Mouse (Mus musculus) limb, embryonic 13.5 days (tissue): Measurements from ENCODE around the gene Itga6. TPM values are rescaled to one million over a fixed set of nuclear protein-coding genes. Genes with fewer than 3 reads are reported as not detected.

Source experiments
- ATAC-seq: fragments of 200-750 bp; cut with Nextera tagmentation; 2 replicates; pipeline ENCODE4 v1.8.0; 2017; ENCODE audit warnings: low read depth, moderate number of reproducible peaks, moderate TSS enrichment; ENCODE audit not compliant: low FRiP score
- H3K27ac ChIP-seq: fragments of 300-500 bp; sonication (generic); 2 replicates; pipeline ENCODE4 v1.5.1; 2015; ENCODE audit warnings: inconsistent platforms, mild to moderate bottlenecking, moderate library complexity
- H3K27me3 ChIP-seq: fragments of 300-500 bp; sonication (generic); 2 replicates; pipeline ENCODE4 v1.6.1; 2015; ENCODE audit warnings: mild to moderate bottlenecking, inconsistent platforms
- H3K36me3 ChIP-seq: fragments of 300-500 bp; sonication (generic); 2 replicates; pipeline ENCODE4 v1.6.1; 2015; ENCODE audit warnings: inconsistent platforms, mild to moderate bottlenecking, moderate library complexity
- H3K4me1 ChIP-seq: fragments of 300-500 bp; sonication (generic); 2 replicates; pipeline ENCODE4 v1.6.1; 2015; ENCODE audit warnings: inconsistent platforms
- H3K4me2 ChIP-seq: fragments of 300-500 bp; sonication (generic); replicated peaks from 2 replicates; pipeline ENCODE4 v1.6.1; 2015; ENCODE audit warnings: inconsistent platforms, mild to moderate bottlenecking, moderate library complexity
- H3K4me3 ChIP-seq: fragments of 300-500 bp; sonication (generic); 2 replicates; pipeline ENCODE4 v1.5.1; 2015; ENCODE audit warnings: moderate library complexity, mild to moderate bottlenecking, inconsistent platforms
- H3K9ac ChIP-seq: fragments of 300-500 bp; sonication (generic); 2 replicates; pipeline ENCODE4 v1.6.1; 2015; ENCODE audit warnings: mild to moderate bottlenecking, inconsistent platforms
- H3K9me3 ChIP-seq: fragments of 300-500 bp; sonication (generic); 2 replicates; pipeline ENCODE4 v1.6.1; 2016; ENCODE audit warnings: inconsistent platforms
- WGBS: fragments of 180-500 bp; shearing (Covaris S2); methylation state at CpG from one replicate; pipeline ENCODE4 v1.1.7; 2015; 5-methylcytosine and 5-hydroxymethylcytosine counted together
- polyA plus RNA-seq: library from polyadenylated mRNA; unstranded; fragments of >200 nt; fragmentation: Nextera tagmentation; extraction: Ambion mirVana; gene quantifications from 2 replicates; pipeline ENCODE4 v1.2.1, GENCODE M21; 2015

The Itga6 gene
- polyA plus RNA-seq, 1 experiment from 2014 or later = 33.9 TPM

- Histone ChIP-seq H3K4me3 (no peak overlapping the region), H3K27ac (no peak overlapping the region), H3K9me3 (no peaks in the 10 kb centered on the region), H3K9ac (no peak overlapping the region), H3K4me1 (no peaks in the 10 kb centered on the region), H3K27me3 (no peaks in the 10 kb centered on the region), H3K36me3 (no peaks in the 10 kb centered on the region), H3K4me2 (no peak overlapping the region)
- ATAC-seq = no peak
- 72% methylated on average over 10 of the region's 10 CpGs for WGBS
Observed at GRCm38 (mm10) chr2:71774246-71774951, 29.0 kb downstream of the Itga6 start.

GRCm38 (mm10) chr2:71775201-71775611 is 29.8 kb downstream of the Itga6 start:
- H3K4me2 ChIP-seq = no peak overlapping the region
- no peaks in the 10 kb centered on the region for H3K27me3 ChIP-seq
- H3K36me3 ChIP-seq = no peaks in the 10 kb centered on the region
- WGBS = 73% methylated on average over 9 of the region's 9 CpGs
- no peak for ATAC-seq
- no peak overlapping the region for H3K27ac ChIP-seq
- H3K4me1 ChIP-seq = no peaks in the 10 kb centered on the region
- H3K9ac ChIP-seq = no peak overlapping the region
- H3K4me3 ChIP-seq = no peak overlapping the region
- H3K9me3 ChIP-seq = no peaks in the 10 kb centered on the region

DNA sequence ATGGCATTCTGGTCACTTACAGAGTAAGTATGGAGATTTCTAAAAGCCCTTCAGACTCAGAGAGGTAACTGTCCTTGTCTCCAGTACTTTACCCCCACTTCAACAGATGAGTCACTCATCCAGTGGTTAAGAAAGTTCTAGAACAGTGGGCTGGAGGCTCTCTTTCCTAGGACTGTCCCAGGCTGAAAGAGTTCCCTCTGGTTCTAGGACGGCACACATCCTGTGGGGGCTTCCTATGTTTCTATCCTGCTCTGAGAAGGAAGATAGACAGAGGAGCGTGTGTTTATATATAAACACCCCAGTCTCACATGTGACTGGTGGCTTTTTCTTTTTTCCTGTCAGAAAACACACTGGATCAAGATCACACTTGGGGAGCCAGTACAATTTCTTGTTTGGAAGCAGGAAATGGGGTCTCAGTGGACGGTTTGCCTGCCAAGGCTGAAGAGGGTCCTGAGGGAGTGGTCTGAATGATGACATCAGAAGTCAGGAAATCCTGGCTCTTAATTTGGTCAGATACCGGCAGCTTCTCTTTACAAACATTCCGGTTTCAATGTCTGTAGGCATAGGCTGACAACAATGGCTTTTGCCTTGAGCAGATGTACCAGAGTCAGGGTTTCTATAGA is 34.0 kb downstream of the Itga6 start:
- no peaks in the 10 kb centered on the region for H3K9me3 ChIP-seq
- no peak overlapping the region for H3K27ac ChIP-seq
- H3K4me3 ChIP-seq = no peak overlapping the region
- no peaks in the 10 kb centered on the region for H3K27me3 ChIP-seq
- WGBS = 72% methylated on average over 5 of the region's 5 CpGs
- H3K4me1 ChIP-seq = no peaks in the 10 kb centered on the region
- no peak for ATAC-seq
- no peak overlapping the region for H3K4me2 ChIP-seq
- H3K36me3 ChIP-seq = no peaks in the 10 kb centered on the region
- H3K9ac ChIP-seq = no peak overlapping the region

GRCm38 (mm10) chr2:71780016-71780415 is 34.6 kb downstream of the Itga6 start:
- no peak overlapping the region for H3K4me2 ChIP-seq
- H3K4me1 ChIP-seq = no peaks in the 10 kb centered on the region
- WGBS = 77% methylated on average over 6 of the region's 6 CpGs
- no peaks in the 10 kb centered on the region for H3K27me3 ChIP-seq
- H3K27ac ChIP-seq = no peak overlapping the region
- ATAC-seq = no peak
- no peak overlapping the region for H3K9ac ChIP-seq
- no peaks in the 10 kb centered on the region for H3K9me3 ChIP-seq
- no peak overlapping the region for H3K4me3 ChIP-seq
- no peaks in the 10 kb centered on the region for H3K36me3 ChIP-seq

DNA sequence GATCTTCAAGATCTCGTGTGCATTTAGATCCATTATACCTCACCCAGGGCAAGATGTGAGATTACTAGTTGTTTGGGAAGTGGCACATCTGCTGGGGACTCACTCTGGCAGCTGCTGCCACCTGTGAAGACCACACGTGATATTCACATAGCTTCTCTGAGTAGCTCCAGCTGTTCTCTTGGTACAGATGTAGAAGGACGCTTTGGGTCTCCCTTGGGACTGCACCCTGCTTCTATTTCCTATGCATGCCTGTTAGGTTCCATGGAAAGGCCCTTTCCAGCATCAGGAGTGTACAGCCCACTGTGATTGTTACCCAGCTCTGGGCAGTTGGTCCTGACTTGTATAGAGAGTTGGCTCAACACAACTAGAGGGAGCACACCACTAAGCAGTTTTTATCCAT is 39.8 kb downstream of the Itga6 start:
- no peak for ATAC-seq
- Histone ChIP-seq H3K36me3 (no peaks in the 10 kb centered on the region), H3K4me2 (no peak overlapping the region), H3K4me3 (no peak overlapping the region), H3K27ac (no peak overlapping the region), H3K4me1 (peaks cover 11% of the 10 kb centered on the region), H3K9me3 (no peaks in the 10 kb centered on the region), H3K27me3 (peaks cover 24% of the 10 kb centered on the region), H3K9ac (no peak overlapping the region)
- 63% methylated on average over 3 of the region's 3 CpGs for WGBS

DNA sequence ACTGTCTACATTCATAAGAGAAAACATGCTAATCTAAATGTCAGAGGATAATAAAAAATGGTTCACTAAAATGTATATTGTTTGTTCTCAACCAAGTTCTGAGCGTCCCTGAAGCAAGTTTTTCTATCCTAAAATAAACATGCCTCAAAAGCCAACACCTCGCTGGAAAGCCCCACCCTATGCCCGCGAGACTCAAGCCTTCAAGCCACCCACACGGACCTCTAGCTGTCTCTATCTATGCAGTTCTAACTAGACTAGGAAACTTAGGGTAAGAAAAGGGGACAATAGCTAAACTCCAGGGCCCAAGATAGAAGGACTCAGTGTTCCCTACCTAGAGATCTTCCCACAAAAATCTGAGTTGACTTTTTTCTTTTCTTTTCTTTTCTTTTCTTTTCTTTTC is 40.6 kb downstream of the Itga6 start:
- H3K4me3 ChIP-seq = no peak overlapping the region

GRCm38 (mm10) chr2:71786591-71787155 is 41.3 kb downstream of the Itga6 start:
- H3K4me2 ChIP-seq = peak overlapping the region; percentile 96
- peaks cover 24% of the 10 kb centered on the region for H3K27me3 ChIP-seq
- no peaks in the 10 kb centered on the region for H3K36me3 ChIP-seq
- peak overlapping the region; percentile 78 for H3K9ac ChIP-seq
- peak overlapping the region; percentile 33; the same call in 1 of the 2 replicates for H3K27ac ChIP-seq
- under 1% methylated on average over 50 of the region's 61 CpGs for WGBS
- no peaks in the 10 kb centered on the region for H3K9me3 ChIP-seq
- H3K4me1 ChIP-seq = peaks cover 11% of the 10 kb centered on the region
- peak overlapping the region; percentile 78 for H3K4me3 ChIP-seq
- ATAC-seq = peak; percentile 84

More for the DNA sequence above, 40.6 kb downstream of the Itga6 start:
- Histone ChIP-seq H3K9ac (no peak overlapping the region), H3K27ac (no peak overlapping the region), H3K9me3 (no peaks in the 10 kb centered on the region), H3K27me3 (peaks cover 24% of the 10 kb centered on the region), H3K4me2 (peak overlapping the region; percentile 96), H3K4me1 (peaks cover 11% of the 10 kb centered on the region), H3K36me3 (no peaks in the 10 kb centered on the region)
- 45% methylated on average over 5 of the region's 5 CpGs for WGBS
- ATAC-seq = no peak

- Histone ChIP-seq H3K9ac (peak overlapping the region; percentile 78), H3K4me2 (peak overlapping the region; percentile 96), H3K27me3 (peaks cover 24% of the 10 kb centered on the region), H3K36me3 (peaks cover 3% of the 10 kb centered on the region), H3K9me3 (no peaks in the 10 kb centered on the region), H3K4me3 (peak overlapping the region; percentile 78), H3K27ac (peak overlapping the region; percentile 33; the same call in 1 of the 2 replicates), H3K4me1 (peaks cover 11% of the 10 kb centered on the region)
- 0% methylated on average over 40 of the region's 40 CpGs for WGBS
- ATAC-seq = peak; percentile 45; the same call in 1 of the 2 replicates
Observed at GRCm38 (mm10) chr2:71787156-71787590, 41.8 kb downstream of the Itga6 start.

DNA sequence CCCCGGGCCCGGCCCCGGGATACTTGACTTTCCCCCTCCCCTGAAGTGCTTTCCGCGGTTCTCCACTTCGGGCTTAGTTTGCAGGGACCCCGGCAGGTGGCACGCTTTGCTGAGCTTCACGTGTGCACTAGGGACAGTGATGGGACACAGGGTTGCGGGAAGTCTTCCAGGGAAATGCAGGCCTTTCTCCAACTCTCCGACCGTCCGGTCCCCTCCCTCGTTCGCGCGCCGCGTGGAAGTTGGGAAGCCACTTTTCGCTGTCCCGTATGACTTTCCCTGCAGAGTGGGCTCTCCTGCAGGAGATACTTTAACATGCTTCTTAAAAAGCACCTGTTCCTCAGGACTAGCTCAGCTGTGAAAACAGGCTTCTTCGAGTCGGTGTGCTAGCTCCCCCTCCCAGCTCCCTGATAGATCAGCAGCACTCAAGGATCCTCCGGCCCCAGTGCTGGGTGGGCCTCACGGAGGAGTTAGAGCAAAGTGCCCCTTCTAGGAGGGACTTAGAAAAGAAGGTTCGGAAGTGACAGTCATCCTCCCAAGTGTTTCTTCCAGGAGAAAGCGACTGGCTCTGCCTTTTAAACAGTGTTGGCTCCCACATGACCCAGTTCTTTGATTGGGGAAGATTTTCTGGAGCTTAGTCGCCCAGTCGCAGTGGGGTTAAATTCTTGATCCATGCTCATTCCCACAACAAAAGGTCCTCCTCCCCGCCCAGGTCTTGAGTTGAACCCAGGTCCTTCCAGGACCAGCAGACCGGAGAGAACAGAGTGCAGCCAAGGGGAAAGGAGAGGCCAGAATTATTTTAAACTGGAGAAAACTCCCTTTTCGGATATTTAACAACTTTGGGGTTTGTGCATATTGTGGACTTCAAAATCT is 42.4 kb downstream of the Itga6 start:
- Histone ChIP-seq H3K4me3 (peak overlapping the region; percentile 78), H3K27me3 (peaks cover 24% of the 10 kb centered on the region), H3K9me3 (no peaks in the 10 kb centered on the region), H3K4me1 (peaks cover 11% of the 10 kb centered on the region), H3K27ac (peak overlapping the region; percentile 33; the same call in 1 of the 2 replicates), H3K4me2 (peak overlapping the region; percentile 96), H3K36me3 (peaks cover 5% of the 10 kb centered on the region), H3K9ac (peak overlapping the region; percentile 78)
- peak; percentile 24; the same call in 1 of the 2 replicates for ATAC-seq
- 3% methylated on average over 32 of the region's 32 CpGs for WGBS

DNA sequence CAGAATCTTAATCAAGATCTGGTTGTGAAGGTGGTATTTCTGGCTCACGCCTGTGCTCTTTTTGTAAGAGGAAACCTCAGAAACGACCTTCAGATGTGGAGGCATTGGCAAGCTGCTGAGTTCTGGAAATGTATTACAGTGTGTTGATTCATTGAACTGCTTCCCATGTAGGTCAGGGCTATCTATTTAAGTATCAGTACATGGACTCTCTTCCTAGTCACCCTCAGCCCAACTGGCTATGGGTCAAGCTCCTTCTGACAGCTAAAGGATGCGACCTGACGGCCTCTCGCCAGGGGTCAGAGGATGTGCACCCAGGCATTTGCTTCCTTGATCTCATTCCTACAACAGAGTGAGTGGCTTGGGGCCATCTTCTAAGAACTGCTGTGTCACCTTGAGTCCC is 45.3 kb downstream of the Itga6 start:
- H3K36me3 ChIP-seq = peaks cover 5% of the 10 kb centered on the region
- H3K4me1 ChIP-seq = peaks cover 21% of the 10 kb centered on the region
- H3K9ac ChIP-seq = no peak overlapping the region
- H3K27ac ChIP-seq = no peak overlapping the region
- no peak for ATAC-seq
- 76% methylated on average over 5 of the region's 5 CpGs for WGBS
- no peaks in the 10 kb centered on the region for H3K9me3 ChIP-seq
- H3K27me3 ChIP-seq = peaks cover 19% of the 10 kb centered on the region
- no peak overlapping the region for H3K4me3 ChIP-seq
- H3K4me2 ChIP-seq = no peak overlapping the region

DNA sequence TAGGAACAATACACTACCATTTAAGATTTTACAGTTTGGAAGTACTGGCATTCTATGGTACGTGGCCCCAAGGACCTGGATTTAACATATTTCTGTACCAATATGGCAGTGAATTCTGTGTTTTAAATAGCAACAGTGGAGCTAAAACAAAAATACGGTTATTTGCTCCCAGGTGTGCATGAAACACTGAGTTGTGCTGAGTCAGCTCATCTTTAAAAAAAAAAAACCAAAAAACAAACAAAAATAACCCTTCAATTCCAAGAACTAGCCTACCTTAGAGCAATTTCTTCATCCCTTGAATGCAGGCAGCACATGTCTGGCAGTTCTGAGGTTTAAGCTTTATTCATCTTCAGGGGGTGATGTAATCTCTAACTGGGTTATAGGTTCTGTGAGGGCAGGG is 45.8 kb downstream of the Itga6 start:
- peaks cover 5% of the 10 kb centered on the region for H3K36me3 ChIP-seq
- H3K9ac ChIP-seq = no peak overlapping the region
- peaks cover 19% of the 10 kb centered on the region for H3K27me3 ChIP-seq
- WGBS = 91% methylated on average over 2 of the region's 2 CpGs
- H3K27ac ChIP-seq = no peak overlapping the region
- ATAC-seq = no peak
- peaks cover 19% of the 10 kb centered on the region for H3K4me1 ChIP-seq
- H3K4me2 ChIP-seq = no peak overlapping the region
- H3K4me3 ChIP-seq = no peak overlapping the region
- H3K9me3 ChIP-seq = no peaks in the 10 kb centered on the region
